Mouse (Mus musculus) lung, embryonic 15.5 days (tissue): ENCODE measurements around the gene Gm5475. TPM values are rescaled to one million over a fixed set of nuclear protein-coding genes. Genes with fewer than 3 reads are reported as not detected.
A peak's percentile ranks its signal among the peaks of the same experiment; 100 is the strongest.

Experiments used
- ATAC-seq: fragments of 200-750 bp; cut with Nextera tagmentation; 2 replicates; pipeline ENCODE4 v1.8.0; 2017; ENCODE audit warnings: moderate number of reproducible peaks, borderline replicate concordance; ENCODE audit not compliant: low FRiP score, low TSS enrichment; ENCODE audit errors: extremely low read depth
- H3K27ac ChIP-seq: fragments of 300-500 bp; sonication (generic); 2 replicates; pipeline ENCODE4 v1.5.1; 2015; ENCODE audit warnings: moderate library complexity, mild to moderate bottlenecking, inconsistent platforms
- H3K27me3 ChIP-seq: fragments of 300-500 bp; sonication (generic); 2 replicates; pipeline ENCODE4 v1.6.1; 2015; ENCODE audit warnings: inconsistent platforms
- H3K36me3 ChIP-seq: fragments of 300-500 bp; sonication (generic); 2 replicates; pipeline ENCODE4 v1.6.1; 2015; ENCODE audit warnings: inconsistent platforms
- H3K4me1 ChIP-seq: fragments of 300-500 bp; sonication (generic); 2 replicates; pipeline ENCODE4 v1.6.1; 2015; ENCODE audit warnings: inconsistent platforms
- H3K4me2 ChIP-seq: fragments of 300-500 bp; sonication (generic); 2 replicates; pipeline ENCODE4 v1.6.1; 2015; ENCODE audit warnings: inconsistent platforms, mild to moderate bottlenecking, moderate library complexity
- H3K4me3 ChIP-seq: fragments of 300-500 bp; sonication (generic); 2 replicates; pipeline ENCODE4 v1.5.1; 2015; ENCODE audit warnings: mild to moderate bottlenecking, inconsistent platforms
- H3K9ac ChIP-seq: fragments of 300-500 bp; sonication (generic); 2 replicates; pipeline ENCODE4 v1.6.1; 2015; ENCODE audit warnings: inconsistent platforms
- H3K9me3 ChIP-seq: fragments of 300-500 bp; sonication (generic); 2 replicates; pipeline ENCODE4 v1.6.1; 2016; ENCODE audit warnings: inconsistent platforms
- WGBS: fragments of 180-500 bp; shearing (Covaris S2); methylation state at CpG from one replicate; pipeline ENCODE4 v1.1.7; 2015; 5-methylcytosine and 5-hydroxymethylcytosine counted together
- polyA plus RNA-seq: library from polyadenylated mRNA; unstranded; fragments of >200 nt; fragmentation: Nextera tagmentation; extraction: Ambion mirVana; gene quantifications from 2 replicates; pipeline ENCODE4 v1.2.1, GENCODE M21; 2015

Gene Gm5475
- polyA plus RNA-seq, 1 experiment from 2014 or later, result 0.06 TPM

GRCm38 (mm10) chr15:100429959-100430565 lies 8.1 kb downstream of the Gm5475 start:
- ATAC-seq, result no peak
- H3K27ac ChIP-seq, result no peak overlapping the region
- 57% methylated on average over 11 of the region's 11 CpGs for WGBS

GRCm38 (mm10) chr15:100433234-100433633 lies 11.3 kb downstream of the Gm5475 start:
- no peaks in the 10 kb centered on the region for H3K36me3 ChIP-seq
- H3K4me2 ChIP-seq, result no peak overlapping the region
- H3K9ac ChIP-seq, result no peak overlapping the region
- no peaks in the 10 kb centered on the region for H3K27me3 ChIP-seq
- no peak overlapping the region for H3K4me3 ChIP-seq
- ATAC-seq, result no peak
- no peaks in the 10 kb centered on the region for H3K4me1 ChIP-seq
- H3K9me3 ChIP-seq, result no peaks in the 10 kb centered on the region
- no peak overlapping the region for H3K27ac ChIP-seq
- WGBS, result 58% methylated on average over 4 of the region's 4 CpGs

More at GRCm38 (mm10) chr15:100429959-100430565, 8.1 kb downstream of the Gm5475 start:
- Histone ChIP-seq H3K27me3 (peaks cover 13% of the 10 kb centered on the region), H3K9me3 (no peaks in the 10 kb centered on the region), H3K9ac (no peak overlapping the region), H3K4me1 (no peaks in the 10 kb centered on the region), H3K4me3 (no peak overlapping the region), H3K4me2 (no peak overlapping the region), H3K36me3 (no peaks in the 10 kb centered on the region)

- no peak for ATAC-seq
- 63% methylated on average over 4 of the region's 4 CpGs for WGBS
- Histone ChIP-seq H3K4me1 (no peaks in the 10 kb centered on the region), H3K4me3 (no peak overlapping the region), H3K27ac (no peak overlapping the region), H3K9ac (no peak overlapping the region), H3K9me3 (no peaks in the 10 kb centered on the region), H3K36me3 (no peaks in the 10 kb centered on the region), H3K4me2 (no peak overlapping the region), H3K27me3 (no peaks in the 10 kb centered on the region)
Observed at GRCm38 (mm10) chr15:100436112-100436511, 14.2 kb downstream of the Gm5475 start.

- Histone ChIP-seq H3K9me3 (no peaks in the 10 kb centered on the region), H3K4me3 (no peak overlapping the region), H3K36me3 (no peaks in the 10 kb centered on the region), H3K27me3 (no peaks in the 10 kb centered on the region), H3K4me1 (no peaks in the 10 kb centered on the region), H3K4me2 (no peak overlapping the region), H3K9ac (no peak overlapping the region), H3K27ac (no peak overlapping the region)
- no peak for ATAC-seq
- WGBS, result 40% methylated on average over 10 of the region's 10 CpGs
Observed at GRCm38 (mm10) chr15:100436518-100436917, 14.6 kb downstream of the Gm5475 start.

- peaks cover 7% of the 10 kb centered on the region for H3K4me1 ChIP-seq
- H3K36me3 ChIP-seq, result no peaks in the 10 kb centered on the region
- H3K27ac ChIP-seq, result peak overlapping the region; percentile 39
- H3K4me3 ChIP-seq, result peak overlapping the region; percentile 44
- peak; percentile 95 for ATAC-seq
- H3K9ac ChIP-seq, result peak overlapping the region; percentile 40
- no peaks in the 10 kb centered on the region for H3K27me3 ChIP-seq
- 2% methylated on average over 30 of the region's 31 CpGs for WGBS
- H3K9me3 ChIP-seq, result no peaks in the 10 kb centered on the region
- H3K4me2 ChIP-seq, result peak overlapping the region; percentile 52
Observed at GRCm38 (mm10) chr15:100443126-100443922, 21.4 kb downstream of the Gm5475 start.

GRCm38 (mm10) chr15:100446887-100447286 lies 24.9 kb downstream of the Gm5475 start:
- H3K4me1 ChIP-seq, result peaks cover 13% of the 10 kb centered on the region
- no peaks in the 10 kb centered on the region for H3K36me3 ChIP-seq
- no peak for ATAC-seq
- 71% methylated on average over 2 of the region's 2 CpGs for WGBS
- H3K4me2 ChIP-seq, result no peak overlapping the region
- no peaks in the 10 kb centered on the region for H3K9me3 ChIP-seq
- H3K9ac ChIP-seq, result no peak overlapping the region
- no peak overlapping the region for H3K4me3 ChIP-seq
- H3K27me3 ChIP-seq, result no peaks in the 10 kb centered on the region
- no peak overlapping the region for H3K27ac ChIP-seq

- Histone ChIP-seq H3K27me3 (no peaks in the 10 kb centered on the region), H3K4me1 (peaks cover 11% of the 10 kb centered on the region), H3K27ac (no peak overlapping the region), H3K4me3 (no peak overlapping the region), H3K9me3 (no peaks in the 10 kb centered on the region), H3K4me2 (no peak overlapping the region), H3K36me3 (no peaks in the 10 kb centered on the region), H3K9ac (no peak overlapping the region)
- ATAC-seq, result no peak
- WGBS, result 63% methylated on average over 4 of the region's 4 CpGs
Observed at GRCm38 (mm10) chr15:100448572-100448971, 26.6 kb downstream of the Gm5475 start.

- peaks cover 6% of the 10 kb centered on the region; the same call in 1 of the 2 replicates for H3K4me1 ChIP-seq
- H3K9ac ChIP-seq, result no peak overlapping the region
- ATAC-seq, result no peak
- no peak overlapping the region for H3K4me3 ChIP-seq
- no peak overlapping the region for H3K4me2 ChIP-seq
- no peaks in the 10 kb centered on the region for H3K9me3 ChIP-seq
- H3K27ac ChIP-seq, result no peak overlapping the region
- no peaks in the 10 kb centered on the region for H3K27me3 ChIP-seq
- H3K36me3 ChIP-seq, result no peaks in the 10 kb centered on the region
- 92% methylated on average over 3 of the region's 3 CpGs for WGBS
Observed at GRCm38 (mm10) chr15:100449495-100449894, 27.5 kb downstream of the Gm5475 start.

GRCm38 (mm10) chr15:100451245-100451644 lies 29.3 kb downstream of the Gm5475 start:
- no peak overlapping the region for H3K27ac ChIP-seq
- H3K9me3 ChIP-seq, result no peaks in the 10 kb centered on the region
- peak; percentile 31; the same call in 1 of the 2 replicates for ATAC-seq
- WGBS, result 45% methylated on average over 16 of the region's 16 CpGs
- no peaks in the 10 kb centered on the region for H3K27me3 ChIP-seq
- 0 out of 2 replicates have a peak overlapping the region, but pooled peaks have one; percentile 13 for H3K4me2 ChIP-seq
- H3K4me1 ChIP-seq, result peaks cover 6% of the 10 kb centered on the region; the same call in 1 of the 2 replicates
- H3K9ac ChIP-seq, result no peak overlapping the region
- H3K4me3 ChIP-seq, result no peak overlapping the region
- H3K36me3 ChIP-seq, result no peaks in the 10 kb centered on the region

- Histone ChIP-seq H3K9me3 (no peaks in the 10 kb centered on the region), H3K27ac (no peak overlapping the region), H3K4me2 (no peak overlapping the region), H3K9ac (no peak overlapping the region), H3K36me3 (no peaks in the 10 kb centered on the region), H3K27me3 (no peaks in the 10 kb centered on the region), H3K4me3 (no peak overlapping the region), H3K4me1 (peaks cover 6% of the 10 kb centered on the region; the same call in 1 of the 2 replicates)
- WGBS, result 72% methylated on average over 11 of the region's 11 CpGs
- no peak for ATAC-seq
Observed at GRCm38 (mm10) chr15:100452486-100452885, 30.5 kb downstream of the Gm5475 start.

- Histone ChIP-seq H3K27ac (no peak overlapping the region), H3K4me2 (no peak overlapping the region), H3K4me1 (no peaks in the 10 kb centered on the region), H3K36me3 (no peaks in the 10 kb centered on the region), H3K27me3 (peaks cover 11% of the 10 kb centered on the region), H3K4me3 (no peak overlapping the region), H3K9ac (no peak overlapping the region), H3K9me3 (no peaks in the 10 kb centered on the region)
- WGBS, result 72% methylated on average over 7 of the region's 7 CpGs
- ATAC-seq, result no peak
Observed at GRCm38 (mm10) chr15:100456356-100456991, 34.5 kb downstream of the Gm5475 start.

- Histone ChIP-seq H3K9me3 (no peaks in the 10 kb centered on the region), H3K36me3 (no peaks in the 10 kb centered on the region), H3K27me3 (peaks cover 11% of the 10 kb centered on the region), H3K4me3 (no peak overlapping the region), H3K4me1 (no peaks in the 10 kb centered on the region), H3K9ac (no peak overlapping the region), H3K4me2 (no peak overlapping the region), H3K27ac (no peak overlapping the region)
- 4% methylated on average over 17 of the region's 17 CpGs for WGBS
- no peak for ATAC-seq
Observed at GRCm38 (mm10) chr15:100457340-100457739, 35.4 kb downstream of the Gm5475 start.
